Mouse (Mus musculus): ENCODE data around the gene Slco2a1.

- no peak for TF ChIP-seq POLR2A (IDR thresholded peaks at IDR 0.05; ENCODE audit: insufficient read depth, low read depth, low read length)
- no peak for TF ChIP-seq CTCF (IDR thresholded peaks at IDR 0.05)
These were observed 6.7 kb upstream of the Slco2a1 start for GRCm38 (mm10) chr9:102981791-102982190.

Measured in heart, adult 2 months (tissue).